Mouse (Mus musculus) liver, embryonic 15.5 days (tissue): Measurements from ENCODE around the gene Mixl1. TPM values are rescaled to one million over a fixed set of nuclear protein-coding genes. Genes with fewer than 3 reads are reported as not detected.

Experiments
- ATAC-seq: fragments of 200-750 bp; cut with Nextera tagmentation; 2 replicates; pipeline ENCODE4 v1.8.0; 2017; ENCODE audit warnings: moderate number of reproducible peaks, mild to moderate bottlenecking, moderate library complexity; ENCODE audit not compliant: insufficient read depth
- H3K27ac ChIP-seq: fragments of 300-500 bp; sonication (generic); replicated peaks from 2 replicates; pipeline ENCODE4 v1.5.1; 2015; ENCODE audit warnings: mild to moderate bottlenecking, inconsistent platforms
- H3K27me3 ChIP-seq: fragments of 300-500 bp; sonication (generic); 2 replicates; pipeline ENCODE4 v1.6.1; 2015; ENCODE audit warnings: mild to moderate bottlenecking, inconsistent platforms
- H3K36me3 ChIP-seq: fragments of 300-500 bp; sonication (generic); replicated peaks from 2 replicates; pipeline ENCODE4 v1.6.1; 2015; ENCODE audit warnings: moderate library complexity, mild to moderate bottlenecking, inconsistent platforms
- H3K4me1 ChIP-seq: fragments of 300-500 bp; sonication (generic); replicated peaks from 2 replicates; pipeline ENCODE4 v1.6.1; 2015; ENCODE audit warnings: inconsistent platforms
- H3K4me2 ChIP-seq: fragments of 300-500 bp; sonication (generic); 2 replicates; pipeline ENCODE4 v1.6.1; 2015; ENCODE audit warnings: moderate library complexity, mild to moderate bottlenecking, inconsistent platforms
- H3K4me3 ChIP-seq: fragments of 300-500 bp; sonication (generic); replicated peaks from 2 replicates; pipeline ENCODE4 v1.5.1; 2015; ENCODE audit warnings: mild to moderate bottlenecking, inconsistent platforms
- H3K9ac ChIP-seq: fragments of 300-500 bp; sonication (generic); 2 replicates; pipeline ENCODE4 v1.6.1; 2015; ENCODE audit warnings: moderate library complexity, mild to moderate bottlenecking, inconsistent platforms
- H3K9me3 ChIP-seq: fragments of 300-500 bp; sonication (generic); replicated peaks from 2 replicates; pipeline ENCODE4 v1.6.1; 2016; ENCODE audit warnings: inconsistent platforms
- WGBS: fragments of 180-500 bp; shearing (Covaris S2); methylation state at CpG from one replicate; pipeline ENCODE4 v1.1.7; 2015; ENCODE audit warnings: mixed read lengths; ENCODE audit not compliant: insufficient replicate concordance; 5-methylcytosine and 5-hydroxymethylcytosine counted together
- polyA plus RNA-seq: library from polyadenylated mRNA; unstranded; fragments of >200 nt; fragmentation: Nextera tagmentation; extraction: Ambion mirVana; gene quantifications from 2 replicates; pipeline ENCODE4 v1.2.1, GENCODE M21; 2015

Gene Mixl1
- polyA plus RNA-seq, result 0.23 and 0.33 TPM in 2 replicates

DNA sequence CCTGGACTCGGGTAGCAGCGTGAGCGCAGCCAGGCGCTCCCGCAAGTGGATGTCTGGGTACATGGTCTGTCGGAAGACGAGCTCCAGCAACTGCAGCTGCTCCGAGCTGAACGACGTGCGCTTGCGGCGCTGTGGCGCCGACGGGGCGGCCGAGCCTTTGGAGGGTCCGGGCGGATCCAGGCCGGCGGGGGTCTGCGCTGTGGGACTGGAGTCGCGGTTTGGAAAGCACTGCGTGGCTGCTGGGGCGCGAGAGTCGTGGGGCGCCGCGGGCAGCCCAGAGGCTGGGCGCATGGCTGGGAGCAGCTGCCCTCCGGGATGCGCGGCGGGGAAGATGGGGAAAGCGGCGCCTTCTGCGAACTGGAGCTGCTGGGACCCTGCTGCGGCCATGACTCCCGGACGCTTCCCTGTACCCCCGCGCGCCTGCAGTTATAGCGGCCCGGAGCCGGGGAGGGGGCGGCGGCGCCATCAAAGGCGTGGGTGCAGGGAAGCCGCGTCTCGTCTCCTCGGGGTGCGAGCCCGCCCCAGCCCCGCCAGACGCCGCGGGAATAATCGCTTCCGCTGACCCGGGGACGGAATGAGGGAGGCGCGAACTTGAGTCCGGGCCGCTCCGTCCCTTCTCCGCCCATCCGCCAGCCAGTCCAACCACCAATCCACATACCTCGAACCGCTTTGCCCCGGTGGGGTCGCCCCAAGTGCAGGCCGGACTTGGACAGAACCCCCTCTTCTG lies at the start of gene Mixl1:
Gene Mixl1 (minus strand): TSS at position 409 of the 727 bp plus-strand sequence.
- H3K4me2 ChIP-seq, result peak within 1 kb of the TSS; percentile 65
- H3K27me3 ChIP-seq, result peaks cover 62% of the 10 kb centered on the region
- peaks cover 6% of the 10 kb centered on the region for H3K4me1 ChIP-seq
- H3K9me3 ChIP-seq, result no peaks in the 10 kb centered on the region
- H3K9ac ChIP-seq, result no peak within 1 kb of the TSS
- 2% methylated on average over 79 of the region's 79 CpGs for WGBS
- no peak within 1 kb of the TSS for H3K27ac ChIP-seq
- H3K4me3 ChIP-seq, result peak within 1 kb of the TSS; percentile 46
- peaks cover 4% of the 10 kb centered on the region; the same call in 1 of the 2 replicates for H3K36me3 ChIP-seq
- 0 out of 2 replicates have a peak, but pooled peaks have one; percentile 15 for ATAC-seq

DNA sequence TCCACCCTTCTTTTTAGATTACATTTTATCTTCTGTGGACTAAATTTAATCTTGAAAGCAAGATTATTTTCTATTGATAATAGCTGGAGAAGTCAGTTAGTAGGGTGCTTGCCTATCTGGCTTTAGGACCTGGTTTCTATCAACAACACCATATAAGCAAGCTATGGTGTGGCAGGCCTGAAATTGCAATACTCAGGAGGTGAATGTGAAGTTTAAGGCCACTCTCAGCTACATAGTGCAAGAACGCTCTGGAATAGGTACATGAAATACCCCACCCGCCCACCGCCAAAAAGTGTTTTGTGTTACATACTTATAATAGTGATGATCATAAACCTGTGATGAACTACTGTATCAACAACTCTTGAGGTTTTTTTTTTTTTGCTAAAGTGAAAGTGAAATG lies 32.4 kb upstream of the Mixl1 start:
- H3K4me3 ChIP-seq, result no peak overlapping the region
- 78% methylated on average over 3 of the region's 3 CpGs for WGBS

DNA sequence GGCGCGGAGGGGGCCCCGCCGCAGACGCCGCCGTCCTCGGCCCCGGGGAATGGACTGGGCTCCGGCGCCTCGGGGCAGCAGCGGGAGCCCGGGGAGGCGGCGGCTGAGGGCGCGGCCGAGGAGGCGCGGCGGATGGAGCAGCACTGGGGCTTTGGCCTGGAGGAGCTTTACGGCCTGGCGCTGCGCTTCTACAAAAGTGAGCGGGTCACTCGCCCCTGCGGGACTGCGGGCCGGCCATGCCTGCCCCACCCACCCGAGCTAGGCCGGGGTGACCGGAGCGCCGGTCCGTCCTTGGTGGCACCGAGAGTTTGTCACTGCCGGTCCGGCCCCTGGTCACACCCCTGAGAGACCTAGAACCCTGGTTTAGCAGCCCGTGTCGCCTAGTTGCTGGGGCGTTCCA lies 29.3 kb upstream of the Mixl1 start:
- Histone ChIP-seq H3K4me2 (peak overlapping the region; percentile 87), H3K9ac (peak overlapping the region; percentile 94), H3K36me3 (no peaks in the 10 kb centered on the region), H3K27ac (peak overlapping the region; percentile 93), H3K9me3 (no peaks in the 10 kb centered on the region), H3K4me1 (peaks cover 88% of the 10 kb centered on the region), H3K4me3 (peak overlapping the region; percentile 100), H3K27me3 (no peaks in the 10 kb centered on the region)
- WGBS, result under 1% methylated on average over 42 of the region's 42 CpGs
- peak; percentile 78 for ATAC-seq

More for the DNA sequence above, 32.4 kb upstream of the Mixl1 start:
- Histone ChIP-seq H3K4me2 (0 out of 2 replicates have a peak overlapping the region, but pooled peaks have one; percentile 18), H3K27me3 (no peaks in the 10 kb centered on the region), H3K36me3 (peaks cover 6% of the 10 kb centered on the region), H3K9me3 (no peaks in the 10 kb centered on the region), H3K27ac (peak overlapping the region; percentile 34; the same call in 1 of the 2 replicates), H3K9ac (no peak overlapping the region), H3K4me1 (peaks cover 59% of the 10 kb centered on the region)
- ATAC-seq, result no peak

DNA sequence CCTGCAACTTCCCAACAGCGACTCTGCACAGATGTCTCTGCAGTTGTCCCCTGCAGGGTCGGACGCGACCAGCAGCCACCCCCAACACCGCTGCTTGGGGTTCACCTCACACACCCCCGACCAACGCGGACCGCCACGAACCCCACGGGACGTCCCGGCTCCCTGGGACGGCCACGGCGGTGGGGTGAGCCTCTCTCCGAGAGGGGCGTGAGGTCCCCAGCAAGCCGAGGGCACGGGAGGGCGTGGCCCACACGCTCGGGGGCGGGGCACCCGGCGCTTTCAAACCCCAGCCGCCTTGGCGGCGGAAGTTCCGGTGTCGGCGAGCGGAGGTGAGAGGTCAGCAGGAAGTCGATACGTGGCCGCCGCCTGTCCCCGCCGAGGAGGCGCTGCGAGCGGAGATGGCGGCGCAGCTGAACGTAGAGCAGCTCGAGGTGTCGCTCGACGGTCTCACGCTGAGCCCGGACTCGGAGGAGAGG lies 28.9 kb upstream of the Mixl1 start, which contains the start of gene Acbd3:
Gene Acbd3 (plus strand): TSS at position 340 of the 476 bp plus-strand sequence.
- Histone ChIP-seq H3K9me3 (no peaks in the 10 kb centered on the region), H3K9ac (peak within 1 kb of the TSS; percentile 94), H3K27ac (peak within 1 kb of the TSS; percentile 93), H3K27me3 (no peaks in the 10 kb centered on the region), H3K4me3 (peak within 1 kb of the TSS; percentile 100), H3K4me1 (peaks cover 88% of the 10 kb centered on the region), H3K36me3 (no peaks in the 10 kb centered on the region), H3K4me2 (peak within 1 kb of the TSS; percentile 87)
- ATAC-seq, result peak; percentile 88
- WGBS, result under 1% methylated on average over 52 of the region's 52 CpGs

DNA sequence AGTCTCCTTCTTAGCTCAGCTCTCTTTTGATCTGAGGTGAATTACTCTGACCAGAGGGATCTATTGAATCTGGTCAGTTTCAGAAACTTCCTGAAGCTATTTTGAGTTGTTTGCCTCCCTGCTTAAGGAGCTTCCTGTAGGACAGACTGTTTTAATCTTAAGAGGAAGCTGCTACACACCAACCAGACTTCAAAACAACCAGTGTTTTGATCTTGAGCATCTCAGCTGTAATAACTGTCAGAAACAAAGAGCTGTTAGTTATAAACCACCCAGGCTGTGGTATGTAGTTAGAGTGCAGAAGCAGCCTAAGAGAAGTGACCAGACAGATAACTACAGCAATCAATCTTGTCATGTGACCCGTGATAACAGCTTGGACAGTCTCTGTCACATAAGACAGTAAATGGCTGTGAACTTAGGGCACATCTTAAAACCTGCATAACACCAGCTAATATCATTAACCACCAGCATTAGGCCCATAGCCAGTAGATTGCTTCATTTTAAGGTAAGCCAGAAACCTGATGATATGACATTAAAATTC lies 26.9 kb upstream of the Mixl1 start:
- Histone ChIP-seq H3K4me3 (no peak overlapping the region), H3K9ac (no peak overlapping the region), H3K9me3 (no peaks in the 10 kb centered on the region), H3K27me3 (no peaks in the 10 kb centered on the region), H3K4me1 (peaks cover 77% of the 10 kb centered on the region), H3K36me3 (no peaks in the 10 kb centered on the region), H3K27ac (peak overlapping the region; percentile 74), H3K4me2 (no peak overlapping the region)
- 20% methylated on average over 1 of the region's 1 CpGs for WGBS
- no peak for ATAC-seq

DNA sequence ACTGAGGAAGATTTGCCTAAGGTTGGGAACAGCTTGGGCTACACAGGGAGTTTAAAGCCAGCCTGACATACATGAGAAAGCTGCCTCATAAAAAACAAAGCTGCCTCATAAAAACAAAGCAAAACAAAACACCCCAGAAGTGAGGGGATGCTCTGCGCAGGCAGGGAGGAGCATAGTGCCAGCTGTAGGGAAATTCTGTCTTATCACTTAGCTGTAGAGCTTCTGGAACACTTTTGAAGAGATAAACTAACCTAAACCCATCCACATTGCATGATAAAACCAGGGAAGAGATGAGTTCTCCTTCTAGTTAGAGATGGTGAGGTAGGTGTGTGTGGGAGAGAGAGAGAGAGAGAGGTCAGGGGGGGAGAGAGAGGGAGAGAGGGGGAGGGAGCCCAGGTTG lies 25.8 kb upstream of the Mixl1 start:
- peaks cover 67% of the 10 kb centered on the region for H3K4me1 ChIP-seq
- H3K36me3 ChIP-seq, result no peaks in the 10 kb centered on the region
- H3K27me3 ChIP-seq, result no peaks in the 10 kb centered on the region
- no peak overlapping the region for H3K4me3 ChIP-seq
- no peak overlapping the region; the same call in 1 of the 2 replicates for H3K9ac ChIP-seq
- no peaks in the 10 kb centered on the region for H3K9me3 ChIP-seq
- WGBS, result 25% methylated on average over 1 of the region's 1 CpGs
- H3K27ac ChIP-seq, result peak overlapping the region; percentile 74
- peak; percentile 19 for ATAC-seq
- peak overlapping the region; percentile 40 for H3K4me2 ChIP-seq

DNA sequence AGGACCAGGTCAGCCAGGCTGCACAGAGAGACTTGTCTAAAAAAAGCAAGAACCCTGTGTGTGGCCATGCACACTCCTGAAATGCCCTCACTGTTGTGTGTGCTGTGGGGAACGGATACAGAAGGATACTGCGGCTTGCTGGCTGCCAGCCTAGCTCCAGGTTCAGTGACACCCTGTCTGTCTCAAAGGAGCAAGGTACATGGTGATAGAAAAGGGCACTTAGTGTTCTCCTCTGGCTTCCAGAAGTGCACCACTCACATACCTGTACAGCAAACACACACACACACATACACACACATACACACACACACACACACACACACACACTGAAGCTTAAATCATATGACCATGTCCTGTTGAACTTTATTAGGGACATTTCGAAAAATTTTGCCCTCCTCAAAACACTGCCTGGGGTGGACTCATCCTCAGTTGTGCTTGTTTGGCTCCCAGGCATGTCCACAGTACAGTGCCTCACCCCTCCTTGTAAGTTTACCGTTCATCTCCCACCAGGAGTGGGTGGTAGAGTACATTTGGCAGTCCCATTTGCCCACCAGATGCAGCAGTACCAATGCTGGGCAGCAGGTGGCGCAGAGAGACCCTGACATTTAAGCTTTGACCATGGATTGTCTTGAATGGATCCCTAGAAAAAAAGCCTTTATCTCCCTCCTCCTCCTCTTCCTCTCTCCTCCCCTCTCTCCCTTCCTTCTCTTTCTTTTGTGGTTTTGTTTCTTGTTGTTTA lies 23.3 kb upstream of the Mixl1 start:
- Histone ChIP-seq H3K9me3 (no peaks in the 10 kb centered on the region), H3K27me3 (no peaks in the 10 kb centered on the region), H3K36me3 (no peaks in the 10 kb centered on the region), H3K4me2 (no peak overlapping the region), H3K4me1 (peaks cover 47% of the 10 kb centered on the region), H3K27ac (no peak overlapping the region), H3K4me3 (no peak overlapping the region), H3K9ac (no peak overlapping the region)
- ATAC-seq, result no peak
- 38% methylated on average over 5 of the region's 5 CpGs for WGBS

DNA sequence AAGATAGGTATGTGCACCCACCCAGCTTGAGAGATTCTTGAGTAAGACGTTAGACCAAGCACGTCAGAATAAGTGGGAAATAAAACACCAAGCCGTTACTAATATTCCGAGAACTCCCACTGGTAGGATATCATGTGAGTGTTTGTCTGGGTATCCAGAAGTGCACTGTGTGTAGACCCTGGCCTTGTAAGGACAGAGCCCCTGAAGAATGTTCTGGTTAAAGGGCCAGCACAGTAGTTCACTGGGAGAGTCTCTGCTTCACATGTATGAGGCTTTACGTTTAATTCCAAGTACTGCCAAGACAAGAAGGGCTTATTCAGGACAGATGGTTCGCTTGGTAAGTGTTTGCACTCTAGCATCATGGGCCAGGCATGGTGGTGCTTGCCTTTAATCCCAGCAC lies 22.6 kb upstream of the Mixl1 start:
- ATAC-seq, result no peak
- Histone ChIP-seq H3K27ac (no peak overlapping the region), H3K36me3 (no peaks in the 10 kb centered on the region), H3K4me3 (no peak overlapping the region), H3K4me1 (peaks cover 41% of the 10 kb centered on the region), H3K9me3 (no peaks in the 10 kb centered on the region), H3K27me3 (no peaks in the 10 kb centered on the region), H3K9ac (no peak overlapping the region), H3K4me2 (no peak overlapping the region)
- 62% methylated on average over 6 of the region's 6 CpGs for WGBS

DNA sequence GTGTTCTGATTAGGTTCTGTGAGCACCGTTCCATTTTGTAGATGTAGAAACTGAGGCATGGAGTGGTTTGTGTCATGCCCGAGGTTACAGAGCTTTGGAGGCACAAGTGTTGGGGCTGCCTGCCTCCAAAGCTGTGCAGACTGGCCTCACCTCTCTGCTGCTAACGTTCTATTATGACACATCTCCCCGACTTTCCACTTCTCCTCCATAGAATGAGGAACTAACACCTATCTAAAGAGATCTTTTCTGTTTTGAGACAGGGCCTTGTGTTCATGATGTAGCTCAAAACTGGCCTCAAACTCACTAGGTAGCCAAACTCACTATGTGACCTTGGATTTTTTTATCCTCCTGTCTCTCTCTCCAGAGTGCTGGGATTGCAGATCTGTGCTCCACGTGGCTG lies 21.9 kb upstream of the Mixl1 start:
- Histone ChIP-seq H3K4me2 (no peak overlapping the region), H3K9ac (no peak overlapping the region), H3K36me3 (no peaks in the 10 kb centered on the region), H3K27ac (no peak overlapping the region), H3K27me3 (peaks cover under 1% of the 10 kb centered on the region; the same call in 1 of the 2 replicates), H3K9me3 (no peaks in the 10 kb centered on the region), H3K4me1 (peaks cover 39% of the 10 kb centered on the region), H3K4me3 (no peak overlapping the region)
- ATAC-seq, result no peak
- WGBS, result 34% methylated on average over 5 of the region's 5 CpGs

DNA sequence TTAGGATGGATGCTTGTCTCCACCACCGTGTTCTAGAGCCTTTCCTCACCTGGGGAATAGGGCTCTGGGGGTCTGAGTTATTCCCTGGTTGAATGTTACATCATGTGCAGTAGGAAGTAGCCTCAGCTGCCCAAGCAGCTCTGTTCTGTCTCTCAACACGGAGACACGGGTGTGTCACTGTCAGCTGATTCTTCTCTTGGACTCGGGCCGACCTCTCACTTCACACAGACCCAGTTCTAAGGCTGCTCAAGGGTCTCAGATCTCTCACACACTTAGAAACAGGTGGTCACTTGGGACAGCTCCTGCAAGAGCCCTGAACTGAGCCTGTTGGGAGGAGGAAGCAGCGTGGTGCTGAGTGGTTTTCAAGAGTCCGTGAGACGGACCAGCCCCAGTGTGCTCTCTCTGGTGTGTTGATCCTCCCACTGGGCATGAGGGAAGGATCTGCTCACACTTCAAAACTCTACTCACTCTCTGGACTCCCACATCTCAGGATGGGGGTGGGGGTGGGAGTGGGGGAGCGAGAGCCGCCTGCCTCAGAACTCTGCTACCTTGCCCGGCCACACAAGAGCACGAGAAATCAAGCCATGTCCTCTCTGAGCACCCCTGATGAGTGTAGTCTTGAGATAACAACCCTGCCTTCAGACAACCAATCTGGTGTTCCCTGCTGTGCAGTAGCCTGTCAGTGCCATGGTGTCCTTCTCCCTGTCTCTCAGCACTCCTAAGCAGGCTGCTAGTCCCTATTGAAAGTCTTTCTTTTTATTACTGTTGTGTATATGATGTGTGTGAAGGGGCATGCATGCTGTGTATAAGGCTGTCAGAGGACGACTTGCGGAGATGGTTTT lies 12.3 kb upstream of the Mixl1 start:
- H3K27ac ChIP-seq, result no peak overlapping the region
- no peak overlapping the region for H3K9ac ChIP-seq
- H3K27me3 ChIP-seq, result peaks cover 4% of the 10 kb centered on the region; the same call in 1 of the 2 replicates
- H3K4me3 ChIP-seq, result no peak overlapping the region
- 42% methylated on average over 14 of the region's 14 CpGs for WGBS
- H3K4me1 ChIP-seq, result peaks cover 28% of the 10 kb centered on the region
- ATAC-seq, result no peak
- H3K9me3 ChIP-seq, result no peaks in the 10 kb centered on the region
- H3K36me3 ChIP-seq, result no peaks in the 10 kb centered on the region
- no peak overlapping the region for H3K4me2 ChIP-seq
